Mouse (Mus musculus) layer of hippocampus, postnatal 36 days (tissue): Measurements from ENCODE around the gene Hoxb5. TPM values are rescaled to one million over a fixed set of nuclear protein-coding genes. Genes with fewer than 3 reads are reported as not detected.

Experiments used
- DNase-seq, 2 experiments: peaks; one replicate each; pipeline ENCODE4 v3.0.0; 2022
- total RNA-seq, 2 experiments: library from RNA; stranded (reverse); gene quantifications; 2 replicates each; pipeline ENCODE4 v1.2.3; 2021

The Hoxb5 gene
- total RNA-seq, 2 experiments from 2014 or later: not detected

DNA sequence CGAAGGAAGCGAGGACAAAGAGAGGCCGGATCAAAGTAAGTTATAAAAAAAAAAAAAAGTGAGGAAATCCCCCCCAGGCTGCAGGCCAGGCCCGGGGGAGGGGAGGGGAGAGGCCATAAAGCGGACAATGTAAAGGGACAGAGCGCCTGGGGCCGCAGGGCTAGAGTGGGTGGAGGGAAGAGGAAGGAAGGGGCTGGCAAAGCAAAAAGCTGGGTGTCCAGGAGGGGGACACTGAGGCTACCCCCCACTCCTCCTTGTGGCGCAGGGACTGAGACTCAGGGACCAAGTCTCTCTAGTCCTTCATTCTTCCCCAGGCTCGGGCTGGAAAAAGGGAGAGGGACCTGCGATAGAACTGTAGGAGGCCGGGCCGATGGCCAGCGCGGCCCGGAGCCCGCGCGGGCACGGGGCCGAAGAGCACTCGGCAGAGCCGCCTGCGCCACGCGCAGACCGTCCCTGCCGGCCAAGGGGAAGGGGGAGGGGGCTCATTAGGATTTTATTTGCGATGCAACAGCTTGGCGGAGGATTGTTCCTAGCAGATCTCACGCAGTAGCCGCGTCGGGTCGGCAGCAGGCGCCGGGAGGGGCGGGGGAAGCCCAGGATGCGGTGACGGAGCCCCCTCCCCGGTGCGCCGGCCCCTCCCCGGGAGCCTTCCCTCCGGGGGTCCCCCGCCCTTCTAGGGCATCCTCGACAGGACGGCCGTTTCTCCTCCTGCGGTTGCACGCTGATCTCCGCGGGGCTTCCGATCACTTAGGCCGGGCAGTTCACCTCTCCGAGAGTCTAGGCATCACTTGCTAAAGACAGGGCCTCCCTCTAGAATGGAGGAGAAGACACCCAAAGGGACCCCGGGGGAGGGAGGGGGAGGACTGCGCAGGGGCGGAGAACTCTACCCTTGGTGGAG, 30.9 kb upstream of the Hoxb5 start:
- DNase-seq: no peak

GRCm38 (mm10) chr11:96274428-96274827, 28.7 kb upstream of the Hoxb5 start:
- no peak for DNase-seq

GRCm38 (mm10) chr11:96275896-96276295, 27.2 kb upstream of the Hoxb5 start:
- no peak for DNase-seq

DNA sequence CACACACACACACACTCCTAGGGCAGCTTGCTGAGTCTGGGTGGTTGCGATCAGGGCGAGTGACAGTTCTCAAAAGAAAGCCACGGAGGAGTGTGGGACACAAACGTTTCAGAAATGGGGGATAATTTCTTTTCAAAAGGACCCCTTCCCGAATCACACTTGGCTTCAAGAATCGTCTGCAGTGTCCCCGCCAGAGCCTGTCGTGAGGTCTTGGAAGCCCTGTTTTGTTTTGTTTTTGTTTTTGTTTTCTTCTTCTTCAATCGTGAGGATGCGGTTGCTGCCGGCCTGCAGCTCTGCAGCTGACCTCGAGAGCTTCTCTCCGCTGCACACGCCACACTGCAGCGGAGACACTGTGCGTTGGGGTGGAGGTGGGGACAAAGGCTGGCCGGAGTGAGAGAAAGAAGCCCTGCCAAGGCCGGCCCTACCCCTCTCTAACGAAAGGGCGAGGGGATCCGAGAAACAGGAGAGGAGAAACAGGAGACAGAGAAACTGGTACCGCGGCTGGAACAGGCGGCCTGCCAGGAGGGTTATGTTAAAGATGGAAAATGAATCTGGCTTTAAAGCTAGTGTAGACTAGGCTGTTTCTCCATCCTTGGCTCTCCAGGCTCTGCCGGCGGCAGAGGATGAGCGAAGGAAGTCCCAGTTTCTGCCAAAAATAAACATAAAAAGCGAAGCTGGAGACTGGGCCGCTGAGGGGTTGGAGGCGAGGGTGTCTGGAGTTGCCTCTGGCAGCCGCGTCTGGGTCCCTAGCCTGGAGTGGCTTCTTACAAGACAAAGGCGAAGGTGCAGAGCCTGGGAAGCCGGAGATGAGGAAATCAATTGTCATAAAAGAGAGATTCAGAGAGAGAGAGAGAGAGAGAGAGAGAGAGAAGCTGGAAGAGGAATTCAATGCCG, 25.7 kb upstream of the Hoxb5 start:
- no peak for DNase-seq

DNA sequence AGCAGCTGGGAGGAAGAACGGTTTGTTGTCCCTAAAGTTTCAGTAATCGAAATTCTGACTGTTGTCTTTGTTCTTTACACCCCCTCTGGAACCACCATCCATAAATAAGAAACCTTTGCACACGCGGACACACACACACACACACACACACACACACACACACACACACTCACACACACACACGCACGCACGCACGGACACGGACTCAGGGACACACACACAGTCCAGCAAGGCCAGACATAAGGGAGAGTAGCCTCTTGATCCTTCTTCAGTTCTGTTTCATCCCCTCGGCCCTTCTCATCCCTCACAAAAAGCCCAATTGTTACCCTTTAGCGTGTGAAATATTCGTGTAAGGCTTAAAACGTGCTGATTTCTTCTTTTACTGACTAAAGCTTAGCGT, 24.8 kb upstream of the Hoxb5 start:
- no peak for DNase-seq

- DNase-seq: peak; percentile 76 to 83
These were observed 24.4 kb upstream of the Hoxb5 start for GRCm38 (mm10) chr11:96278773-96279172.

- no peak for DNase-seq
These were observed 23.5 kb upstream of the Hoxb5 start for GRCm38 (mm10) chr11:96279421-96280233.

DNA sequence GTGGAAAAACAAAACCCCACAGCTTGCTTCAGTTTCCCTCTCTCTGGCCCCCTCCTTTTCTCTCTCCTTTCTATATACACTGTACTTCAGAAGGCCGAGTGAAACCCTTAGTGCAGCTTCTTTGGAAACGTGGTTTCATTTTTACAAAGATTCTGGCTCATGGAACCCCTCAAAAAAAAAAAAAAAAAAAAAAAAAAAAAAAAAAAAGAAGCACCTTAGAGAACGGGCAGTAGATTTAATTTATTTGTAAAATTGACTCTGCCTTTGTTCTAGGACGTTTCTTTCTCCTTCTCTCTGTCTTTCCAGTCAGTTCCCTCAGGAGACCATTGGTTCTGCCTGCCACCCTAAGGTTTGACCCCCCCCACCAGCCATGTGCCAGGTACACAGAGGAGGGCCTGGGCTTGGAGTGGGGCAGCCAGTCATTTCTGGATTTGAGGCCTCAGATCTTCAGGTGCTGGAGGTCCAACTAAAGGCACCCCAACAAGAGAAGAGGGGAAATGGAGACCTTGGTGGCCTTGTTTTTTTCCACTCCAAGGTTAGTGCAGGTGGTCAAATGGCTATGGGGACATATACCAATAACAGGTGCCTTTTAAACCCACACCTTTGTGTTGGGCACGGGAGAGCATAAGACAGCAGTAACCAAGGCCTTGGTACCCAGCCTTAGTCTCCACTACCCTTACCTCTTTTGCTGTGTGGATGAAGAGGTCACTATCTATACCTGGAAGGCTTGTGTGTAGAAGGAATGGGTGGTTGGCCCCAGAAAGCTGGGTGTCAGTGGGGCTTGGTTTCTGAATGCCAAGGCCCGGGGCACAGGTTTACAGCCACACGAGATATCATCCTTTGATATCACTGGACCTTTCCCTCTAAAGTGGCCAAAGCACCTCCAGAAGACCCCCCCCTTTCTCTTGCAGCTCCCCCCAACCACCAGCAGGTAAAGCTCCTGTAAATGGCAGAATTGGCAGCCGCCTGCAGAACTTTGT, 22.4 kb upstream of the Hoxb5 start:
- DNase-seq: no peak

DNA sequence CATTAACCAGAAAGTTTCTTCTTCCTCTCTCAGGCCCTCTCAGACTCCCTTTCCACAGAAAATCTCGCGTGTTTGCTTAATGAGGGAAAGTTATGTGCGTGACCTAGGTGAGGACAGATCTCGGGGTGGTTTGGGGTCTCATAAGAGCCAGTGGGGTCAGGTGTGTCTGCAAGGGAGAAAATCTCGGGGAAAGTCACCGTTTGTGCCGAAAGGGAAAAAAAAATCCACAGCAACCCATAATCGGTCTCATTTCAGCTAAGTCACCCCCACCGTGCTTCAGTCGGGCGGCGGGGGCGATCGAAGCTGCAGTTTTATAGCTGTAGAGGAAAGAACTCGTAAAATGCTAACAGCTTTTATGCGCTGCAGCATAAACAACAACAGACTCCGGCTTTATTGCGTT, 21.7 kb upstream of the Hoxb5 start:
- no peak for DNase-seq

- DNase-seq: no peak
These were observed 21.1 kb upstream of the Hoxb5 start, which contains the start of gene Hoxb8 for GRCm38 (mm10) chr11:96281855-96282570. Hoxb8 (plus strand) TSS chr11:96281905.

GRCm38 (mm10) chr11:96282795-96283430, 20.2 kb upstream of the Hoxb5 start:
- no peak for DNase-seq

DNA sequence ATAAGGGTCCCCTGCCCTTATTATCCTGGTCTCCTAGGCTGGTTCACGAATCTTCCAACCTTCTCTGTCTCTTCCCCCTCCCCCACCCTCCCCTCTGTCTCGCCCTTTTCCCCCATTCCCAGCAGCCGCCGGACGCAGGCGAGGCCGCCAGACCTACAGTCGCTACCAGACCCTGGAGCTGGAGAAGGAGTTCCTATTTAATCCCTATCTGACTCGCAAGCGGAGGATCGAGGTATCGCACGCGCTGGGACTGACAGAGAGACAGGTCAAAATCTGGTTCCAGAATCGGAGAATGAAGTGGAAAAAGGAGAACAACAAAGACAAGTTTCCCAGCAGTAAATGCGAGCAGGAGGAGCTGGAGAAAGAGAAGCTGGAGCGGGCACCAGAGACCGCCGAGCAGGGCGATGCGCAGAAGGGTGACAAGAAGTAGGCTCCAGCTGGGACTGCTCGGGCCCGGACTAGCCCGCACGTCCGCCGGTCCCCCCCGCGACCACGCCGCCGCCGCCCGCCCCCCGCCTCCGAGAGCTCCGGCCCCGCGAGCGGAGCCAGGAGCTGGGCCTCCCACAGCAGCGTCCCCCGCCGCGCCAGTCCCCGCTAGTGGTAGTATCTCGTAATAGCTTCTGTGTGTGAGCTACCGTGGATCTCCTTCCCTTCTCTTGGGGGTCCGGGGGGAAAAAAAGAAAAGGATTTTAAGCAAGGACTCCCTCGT, 18.9 kb upstream of the Hoxb5 start:
- DNase-seq: no peak

DNA sequence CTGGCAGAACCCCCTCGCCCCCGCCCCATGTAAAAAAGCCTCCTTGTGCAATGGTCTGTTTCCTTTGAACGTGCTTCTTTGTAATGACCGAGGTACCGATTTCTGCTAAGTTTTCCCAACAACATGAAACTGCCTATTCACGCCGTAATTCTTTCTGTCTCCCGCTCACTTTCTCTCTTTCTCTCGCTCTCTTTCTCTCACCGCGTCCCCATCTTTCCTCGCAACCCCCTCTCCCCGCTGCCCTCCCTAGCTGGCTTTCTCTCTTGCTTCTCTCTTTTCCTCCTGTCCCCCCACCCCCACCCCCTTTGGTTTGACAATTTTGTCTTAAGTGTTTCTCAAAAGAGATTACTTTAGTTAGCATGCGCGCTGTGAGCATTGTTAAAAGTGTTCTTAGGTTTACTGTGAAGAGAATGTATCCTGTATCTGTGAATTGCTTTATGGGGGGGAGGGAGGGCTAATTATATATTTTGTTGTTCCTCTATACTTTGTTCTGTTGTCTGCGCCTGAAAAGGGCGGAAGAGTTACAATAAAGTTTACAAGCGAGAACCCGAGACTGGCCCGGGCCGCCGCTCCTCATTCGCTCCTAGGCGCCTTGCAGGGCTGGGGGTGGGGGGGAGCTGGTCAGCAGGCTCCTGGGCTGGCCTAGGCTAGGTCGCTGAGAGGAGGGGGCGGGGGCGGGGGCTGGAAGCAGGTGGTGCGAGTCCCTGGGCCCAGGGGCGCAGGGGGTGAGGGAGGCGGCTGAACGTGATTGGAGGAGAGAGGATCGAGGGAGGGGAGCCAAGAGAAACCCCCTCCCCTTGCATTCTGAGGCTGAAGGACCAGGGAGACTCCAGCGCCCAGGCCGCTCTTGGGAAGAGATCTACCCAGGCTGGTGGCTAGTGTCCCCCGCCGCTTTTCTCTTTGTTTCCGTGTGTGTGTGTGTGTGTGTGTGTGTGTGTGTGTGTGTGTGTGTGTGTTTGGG, 18.1 kb upstream of the Hoxb5 start:
- DNase-seq: no peak

DNA sequence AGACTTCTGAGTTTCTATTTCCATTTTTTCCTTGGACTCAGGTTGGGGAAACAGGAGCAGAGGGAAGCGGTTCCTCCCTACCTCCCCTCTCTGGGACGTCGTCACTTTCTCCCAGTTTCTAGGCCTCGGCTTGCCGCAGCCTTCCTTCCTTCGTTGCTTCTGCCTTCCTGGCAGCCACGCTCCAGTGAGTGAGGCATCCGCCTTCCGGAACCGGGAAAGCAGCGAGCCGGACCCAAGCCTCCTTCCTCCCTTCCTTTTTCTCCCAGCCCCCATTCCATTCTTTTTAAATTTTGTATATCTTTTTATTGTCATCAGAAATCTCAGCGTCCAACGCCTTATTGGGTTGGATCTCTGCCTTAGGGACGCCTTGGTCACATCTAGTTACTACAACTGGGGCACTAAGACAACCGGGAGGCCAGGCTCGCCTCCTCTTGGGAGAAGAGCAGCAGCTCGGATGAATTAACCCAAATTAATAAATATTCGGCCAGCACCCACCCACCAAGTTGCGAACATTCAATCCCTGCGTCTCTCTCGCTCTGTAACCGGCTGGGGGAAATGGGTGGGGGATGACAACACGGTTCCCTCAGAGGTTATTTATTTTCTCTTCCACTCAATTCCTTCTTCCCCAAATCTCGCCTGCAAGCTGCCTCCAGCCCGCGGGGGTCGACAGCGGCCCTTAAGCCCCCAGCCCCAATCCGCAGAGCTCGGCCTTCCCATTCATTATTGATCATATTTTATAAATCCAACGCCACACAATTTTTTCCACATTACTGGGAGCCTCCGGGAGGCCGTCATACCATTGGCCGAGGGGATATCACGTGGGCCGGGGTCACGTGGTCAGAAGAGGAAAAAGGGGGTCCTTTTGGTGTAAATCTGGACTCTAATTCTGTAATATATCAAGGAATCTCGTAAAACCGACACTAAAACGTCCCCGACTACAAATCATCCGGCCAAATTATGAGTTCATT, 17.1 kb upstream of the Hoxb5 start, which contains the start of gene Hoxb7:
TSS of gene Hoxb7 (plus strand) at position 853 of the 968 bp plus-strand sequence.
- DNase-seq: no peak

DNA sequence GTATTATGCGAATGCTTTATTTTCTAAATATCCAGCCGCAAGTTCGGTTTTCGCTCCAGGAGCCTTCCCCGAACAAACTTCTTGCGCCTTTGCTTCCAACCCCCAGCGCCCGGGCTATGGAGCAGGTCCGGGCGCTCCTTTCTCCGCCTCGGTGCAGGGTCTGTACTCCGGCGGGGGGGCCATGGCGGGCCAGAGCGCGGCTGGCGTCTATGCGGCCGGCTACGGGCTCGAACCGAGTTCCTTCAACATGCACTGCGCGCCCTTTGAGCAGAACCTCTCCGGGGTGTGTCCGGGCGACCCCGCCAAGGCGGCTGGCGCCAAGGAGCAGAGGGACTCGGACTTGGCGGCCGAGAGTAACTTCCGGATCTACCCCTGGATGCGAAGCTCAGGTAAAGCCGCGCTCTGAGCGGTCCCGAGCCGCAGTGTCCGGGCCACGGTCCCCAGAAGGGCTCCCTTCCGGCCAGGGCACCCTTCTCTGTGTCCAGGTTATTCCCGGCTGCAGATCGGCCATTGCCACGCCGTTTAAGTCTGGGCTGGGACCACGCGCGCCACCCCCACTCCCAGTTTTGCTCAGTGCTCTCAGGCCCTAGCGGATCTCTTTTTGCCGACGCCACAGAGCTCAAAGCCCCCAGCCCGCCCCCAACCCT, 16.3 kb upstream of the Hoxb5 start:
- no peak for DNase-seq

DNA sequence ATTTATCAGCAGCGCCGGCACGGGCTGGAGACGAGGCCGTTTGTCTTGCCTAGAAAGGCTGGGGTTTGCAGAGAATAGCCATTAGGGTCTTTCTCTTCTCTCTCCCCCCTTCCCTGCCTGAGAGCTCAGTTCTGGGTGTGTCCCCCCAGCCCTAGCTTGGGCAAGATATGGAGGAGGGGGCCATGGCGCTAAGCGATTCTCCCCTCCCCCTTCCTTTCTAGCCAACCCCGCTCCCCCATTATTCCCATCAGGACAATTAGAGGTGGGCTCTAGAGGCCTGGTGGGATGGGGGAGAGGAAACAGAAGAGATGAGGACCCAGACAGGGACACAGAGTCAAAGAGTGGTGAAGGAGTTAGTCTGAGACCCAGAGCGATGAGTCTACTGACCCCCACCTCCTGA, 15.7 kb upstream of the Hoxb5 start:
- no peak for DNase-seq
